Mouse (Mus musculus) CH12.LX (cell line): ENCODE data around the gene Ubxn10.

Experiments used
- CHD2 ChIP-seq: IDR thresholded peaks from 2 replicates; pipeline ENCODE4 v1.6.1; 2011; ENCODE audit warnings: low read length, improper control_type of control experiment
- CTCF ChIP-seq, 2 experiments: IDR thresholded peaks in 1 of 2; conservative IDR thresholded peaks in 1 of 2; 2 replicates each; pipeline ENCODE4 v1.5.1; 2011 to 2012; ENCODE audit warnings: low read depth in 2 of 2, low read length in 2 of 2, improper control_type of control experiment in 1 of 2, inconsistent platforms in 1 of 2, mild to moderate bottlenecking in 1 of 2, moderate library complexity in 1 of 2
- EP300 ChIP-seq: IDR thresholded peaks from 2 replicates; pipeline ENCODE4 v1.6.1; 2011; ENCODE audit warnings: low read length, improper control_type of control experiment
- GABPA ChIP-seq: IDR thresholded peaks from 2 replicates; pipeline ENCODE4 v1.6.1; 2012; ENCODE audit warnings: low read depth, low read length, improper control_type of control experiment, inconsistent platforms; ENCODE audit not compliant: insufficient replicate concordance
- HCFC1 ChIP-seq: IDR thresholded peaks from 2 replicates; pipeline ENCODE4 v1.6.1; 2012; ENCODE audit warnings: low read depth, mild to moderate bottlenecking, inconsistent platforms, low read length, improper control_type of control experiment
- MAX ChIP-seq: IDR thresholded peaks from 2 replicates; pipeline ENCODE4 v1.6.1; 2011; ENCODE audit warnings: low read length, improper control_type of control experiment
- MEF2A ChIP-seq: IDR thresholded peaks from 2 replicates; pipeline ENCODE4 v1.6.1; 2014; ENCODE audit warnings: low read depth, mild to moderate bottlenecking, inconsistent platforms, low read length, improper control_type of control experiment, borderline replicate concordance
- MYC ChIP-seq: IDR thresholded peaks from 2 replicates; pipeline ENCODE4 v1.6.1; 2011; ENCODE audit warnings: low read depth, mild to moderate bottlenecking, improper control_type of control experiment, low read length
- PAX5 ChIP-seq: IDR thresholded peaks from 2 replicates; pipeline ENCODE4 v1.6.1; 2012; ENCODE audit warnings: low read length, inconsistent platforms, mixed read lengths
- POLR2A ChIP-seq: IDR thresholded peaks from 2 replicates; pipeline ENCODE4 v1.6.1; 2011; ENCODE audit warnings: low read depth, mild to moderate bottlenecking, improper control_type of control experiment, low read length
- RCOR1 ChIP-seq: conservative IDR thresholded peaks from 2 replicates; pipeline ENCODE4 v1.6.1; 2012; ENCODE audit warnings: low read depth, mild to moderate bottlenecking, inconsistent platforms, low read length, improper control_type of control experiment
- TCF12 ChIP-seq: IDR thresholded peaks from 2 replicates; pipeline ENCODE4 v1.6.1; 2014; ENCODE audit warnings: low read depth, mild to moderate bottlenecking, inconsistent platforms, low read length, improper control_type of control experiment
- ZC3H11A ChIP-seq: IDR thresholded peaks from 2 replicates; pipeline ENCODE4 v1.6.1; 2012; ENCODE audit warnings: low read depth, mild to moderate bottlenecking, inconsistent platforms, low read length, improper control_type of control experiment

GRCm38 (mm10) chr4:138704169-138704568, 32.8 kb downstream of the Ubxn10 start:
- TF ChIP-seq CHD2 (no peak), CTCF (conservative IDR thresholded peaks at IDR 0.05 in 1 of 2, IDR thresholded peaks at IDR 0.05 in 1 of 2; ENCODE audit: low read depth in 2 of 2, low read length in 2 of 2) (no peak), POLR2A (no peak), HCFC1 (no peak), ZC3H11A (no peak), GABPA (no peak), RCOR1 (no peak), MAX (no peak), MEF2A (no peak), TCF12 (no peak), EP300 (no peak), MYC (no peak), PAX5 (no peak)
